Mouse (Mus musculus): ENCODE results near the gene Ptov1. TPM values are rescaled to one million over a fixed set of nuclear protein-coding genes. Genes with fewer than 3 reads are reported as not detected.

The Ptov1 gene
- total RNA-seq, 2 experiments from 2014 or later, result 251 to 269 TPM

DNA sequence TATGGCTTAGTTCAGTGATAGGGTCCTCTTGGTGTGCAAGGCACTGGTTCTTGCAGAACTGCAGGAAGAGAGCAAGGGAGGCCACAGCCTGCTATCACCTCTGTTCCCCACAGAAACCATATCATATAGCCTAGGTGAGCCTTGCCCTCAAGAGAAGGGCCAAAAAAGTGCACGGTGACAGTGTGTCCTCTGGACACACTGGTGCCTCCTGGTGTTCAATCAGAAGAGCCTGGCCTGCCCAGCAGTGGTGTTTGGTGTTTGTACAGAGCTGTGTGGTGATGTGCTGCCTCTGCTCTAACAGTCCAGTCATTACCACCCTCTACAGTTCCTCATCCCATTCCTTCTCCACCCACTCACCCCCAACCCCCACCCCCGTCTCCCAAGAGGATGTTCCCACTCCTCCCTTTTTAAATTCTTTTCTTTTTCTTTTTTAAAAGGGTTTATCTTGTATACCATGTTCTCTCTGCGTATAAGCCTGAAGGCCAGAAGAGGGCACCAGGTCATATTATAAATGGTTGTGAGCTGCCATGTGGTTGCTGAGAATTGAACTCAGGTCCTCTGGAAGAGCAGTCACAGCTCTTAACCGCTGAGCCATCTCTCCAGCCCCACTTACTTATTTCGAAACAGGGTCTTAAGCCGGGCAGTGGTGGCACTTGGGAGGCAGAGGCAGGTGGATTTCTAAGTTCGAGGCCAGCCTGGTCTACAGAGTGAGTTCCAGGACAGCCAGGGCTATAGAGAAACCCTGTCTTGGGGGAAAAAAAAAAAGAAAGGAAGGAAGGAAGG is 47.7 kb downstream of the Ptov1 start:
- intact Hi-C loops (cut with DNase I), result no loop called here
- DNase-seq (ENCODE audit: extremely low spot score in 1 of 2, low spot score in 2 of 2), result peak in 1 of 2 experiments; percentile 13

DNA sequence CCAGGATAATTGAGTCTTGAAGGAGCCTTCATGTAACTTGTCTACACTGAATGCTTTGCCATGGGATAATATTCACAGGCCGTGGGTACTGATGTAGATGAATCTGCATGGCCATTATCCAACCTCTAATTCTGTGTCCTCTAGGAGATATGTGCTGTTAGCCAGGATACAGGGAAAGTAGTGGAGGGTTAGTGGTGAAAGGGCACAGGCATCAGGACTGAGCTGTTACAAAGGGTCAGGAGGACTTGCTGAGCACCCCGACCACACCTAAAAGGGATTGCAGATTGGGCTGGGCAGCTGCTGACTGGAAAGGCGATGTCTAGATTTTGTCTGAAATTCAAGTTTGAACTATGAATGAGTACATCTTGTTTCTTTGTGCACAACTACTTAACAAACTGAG is 49.1 kb downstream of the Ptov1 start:
- peak in 1 of 2 experiments; percentile 2 for DNase-seq (ENCODE audit: extremely low spot score in 1 of 2, low spot score in 2 of 2)
- intact Hi-C loops (cut with DNase I), result no loop called here

DNA sequence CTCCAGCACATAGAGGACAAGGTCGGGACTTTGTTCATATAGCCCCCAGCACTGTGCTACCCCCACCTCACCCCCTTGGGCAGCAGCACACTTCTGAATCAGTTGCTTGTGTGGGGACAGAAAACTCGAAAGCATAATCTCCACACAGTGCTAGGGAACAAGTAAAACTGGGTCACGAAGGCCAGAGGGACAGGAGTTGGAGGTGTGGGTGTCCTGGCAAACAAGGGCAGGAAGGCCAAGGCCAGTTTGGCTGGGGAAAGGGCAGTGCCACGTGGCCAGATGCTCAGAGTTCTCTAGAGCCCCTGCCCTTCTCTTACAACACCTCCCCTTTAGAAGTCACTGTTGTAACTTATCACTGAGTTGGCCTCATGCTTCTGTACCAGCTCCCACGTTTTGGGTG is 49.7 kb downstream of the Ptov1 start:
- peak in 1 of 2 experiments; percentile 18 for DNase-seq (ENCODE audit: extremely low spot score in 1 of 2, low spot score in 2 of 2)
- intact Hi-C loops (cut with DNase I), result no loop called here

DNA sequence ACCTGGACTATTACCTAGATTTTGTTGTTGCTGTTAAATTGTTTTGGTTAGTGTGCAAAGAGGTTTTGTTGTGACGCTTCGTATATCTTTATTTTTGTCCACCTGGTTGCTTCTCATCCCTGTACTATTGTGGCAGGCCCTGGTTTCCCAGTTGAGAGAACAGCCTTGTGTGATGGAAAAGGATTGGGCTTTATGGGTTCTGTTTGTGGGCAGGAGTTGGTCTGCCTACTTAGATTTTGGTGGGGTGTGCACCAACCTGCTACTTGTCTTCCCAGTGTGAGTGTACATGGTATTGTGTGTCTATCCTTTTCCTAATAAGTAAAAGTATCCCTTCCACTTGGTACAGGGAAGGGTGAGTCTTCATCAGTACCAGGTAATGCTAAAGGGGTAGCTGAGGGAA is 50.2 kb downstream of the Ptov1 start:
- DNase-seq (ENCODE audit: extremely low spot score in 1 of 2, low spot score in 2 of 2), result peak in 1 of 2 experiments; percentile 4
- intact Hi-C loops (cut with DNase I), result no loop called here

DNA sequence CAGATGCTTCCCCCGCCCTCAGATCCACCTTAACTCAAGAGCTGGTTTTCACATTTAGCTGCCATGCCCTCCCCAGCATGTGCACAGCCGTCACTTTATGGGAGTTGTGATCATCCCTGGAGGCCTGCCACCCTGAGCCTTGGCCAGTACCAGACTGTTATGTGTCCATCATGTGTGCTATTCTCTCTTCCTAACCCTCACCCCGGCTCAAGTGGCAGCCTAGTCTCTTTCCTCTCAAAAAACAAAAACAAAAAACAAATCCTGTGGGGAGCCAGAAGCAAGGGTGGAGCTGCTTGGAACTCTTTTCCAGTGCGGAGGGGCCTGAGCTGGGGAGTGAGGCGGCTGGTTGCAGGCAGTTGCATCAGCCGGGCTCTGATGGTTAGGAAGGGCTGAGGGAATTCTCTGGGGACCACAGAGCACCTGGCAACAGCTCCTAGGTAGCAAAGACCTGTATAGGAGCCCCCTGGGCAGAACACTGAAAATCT is 50.8 kb downstream of the Ptov1 start:
- intact Hi-C loops (cut with DNase I), result no loop called here
- peak in 1 of 2 experiments; percentile 69 for DNase-seq (ENCODE audit: extremely low spot score in 1 of 2, low spot score in 2 of 2)

DNA sequence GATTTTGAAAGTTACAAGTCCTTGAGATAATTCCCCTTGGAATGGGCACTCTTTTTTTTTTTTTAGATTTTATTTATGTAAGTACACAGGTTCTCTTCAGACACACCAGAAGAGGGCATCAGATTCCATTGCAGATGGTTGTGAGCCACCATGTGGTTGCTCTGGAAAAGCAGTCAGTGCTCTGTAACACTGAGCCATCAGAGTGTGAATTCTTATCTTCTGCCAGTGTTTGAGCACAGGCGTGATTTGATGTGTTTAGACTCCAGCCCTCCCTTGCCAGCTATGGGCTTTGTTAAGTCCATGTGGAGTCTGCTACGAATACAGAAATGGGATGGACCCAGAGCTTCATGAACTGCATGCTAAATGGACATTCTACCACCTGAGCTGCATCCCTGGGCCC is 51.4 kb downstream of the Ptov1 start:
- peak in 1 of 2 experiments; percentile 20 for DNase-seq (ENCODE audit: extremely low spot score in 1 of 2, low spot score in 2 of 2)
- intact Hi-C loops (cut with DNase I), result no loop called here

DNA sequence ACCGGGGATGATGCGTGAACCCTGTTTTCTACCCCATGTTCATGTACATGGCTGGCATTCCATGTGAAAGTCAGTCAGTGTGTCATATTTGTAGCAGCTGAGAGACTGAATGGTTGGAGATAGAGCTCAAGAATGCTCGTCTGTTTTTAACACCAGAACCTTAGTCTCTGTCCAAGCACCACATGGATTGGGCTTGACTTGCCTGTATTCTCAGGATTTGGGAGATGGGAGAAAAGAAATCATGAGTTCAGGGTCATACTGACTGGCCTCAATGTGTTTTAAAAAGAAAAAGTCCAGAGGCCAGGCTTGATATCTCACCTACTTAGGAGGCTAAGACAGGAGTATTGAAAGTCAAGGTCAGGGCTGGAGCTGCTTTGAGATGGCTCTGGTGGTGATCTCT is 52.1 kb downstream of the Ptov1 start:
- intact Hi-C loops (cut with DNase I), result loop anchor here (2.0 kb wide), 1 partner anchor 73 kb away; no protein-coding TSS in a partner anchor
- DNase-seq (ENCODE audit: extremely low spot score in 1 of 2, low spot score in 2 of 2), result peak in 1 of 2 experiments; percentile 7

DNA sequence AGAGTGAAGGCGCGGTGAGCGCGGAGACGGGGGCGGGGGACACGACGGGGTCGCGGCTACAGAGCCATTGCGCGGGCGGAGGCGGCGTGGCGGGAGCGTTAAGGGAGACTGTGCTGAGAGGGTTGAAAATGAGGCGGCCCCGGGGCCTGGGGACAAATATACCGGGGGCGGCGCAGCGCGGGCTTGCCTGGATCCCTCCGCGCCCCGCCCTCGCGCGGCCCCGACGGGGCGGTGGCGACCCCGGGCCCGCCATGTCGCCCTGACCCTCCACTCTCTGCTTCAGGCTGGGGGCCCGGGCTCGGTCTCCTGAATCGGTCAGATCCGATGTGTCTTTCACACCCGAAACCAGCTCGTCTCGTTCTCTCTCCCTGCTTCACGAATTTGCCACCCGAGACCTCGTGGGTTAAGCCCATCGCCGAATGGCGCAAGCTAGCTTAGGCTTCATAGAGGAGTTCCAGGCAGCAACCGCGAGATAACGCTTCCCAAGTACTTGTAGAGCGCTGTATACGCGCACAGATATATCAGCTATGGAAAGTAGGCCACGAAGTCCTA is 53.0 kb downstream of the Ptov1 start, which contains the start of gene Atf5:
Gene Atf5 (minus strand): TSS at position 189 of the 552 bp plus-strand sequence.
- intact Hi-C loops (cut with DNase I), result loop anchor here (2.0 kb wide), 1 partner anchor 72 kb away; no protein-coding TSS in a partner anchor
- no peak for DNase-seq (ENCODE audit: extremely low spot score in 1 of 2, low spot score in 2 of 2)

DNA sequence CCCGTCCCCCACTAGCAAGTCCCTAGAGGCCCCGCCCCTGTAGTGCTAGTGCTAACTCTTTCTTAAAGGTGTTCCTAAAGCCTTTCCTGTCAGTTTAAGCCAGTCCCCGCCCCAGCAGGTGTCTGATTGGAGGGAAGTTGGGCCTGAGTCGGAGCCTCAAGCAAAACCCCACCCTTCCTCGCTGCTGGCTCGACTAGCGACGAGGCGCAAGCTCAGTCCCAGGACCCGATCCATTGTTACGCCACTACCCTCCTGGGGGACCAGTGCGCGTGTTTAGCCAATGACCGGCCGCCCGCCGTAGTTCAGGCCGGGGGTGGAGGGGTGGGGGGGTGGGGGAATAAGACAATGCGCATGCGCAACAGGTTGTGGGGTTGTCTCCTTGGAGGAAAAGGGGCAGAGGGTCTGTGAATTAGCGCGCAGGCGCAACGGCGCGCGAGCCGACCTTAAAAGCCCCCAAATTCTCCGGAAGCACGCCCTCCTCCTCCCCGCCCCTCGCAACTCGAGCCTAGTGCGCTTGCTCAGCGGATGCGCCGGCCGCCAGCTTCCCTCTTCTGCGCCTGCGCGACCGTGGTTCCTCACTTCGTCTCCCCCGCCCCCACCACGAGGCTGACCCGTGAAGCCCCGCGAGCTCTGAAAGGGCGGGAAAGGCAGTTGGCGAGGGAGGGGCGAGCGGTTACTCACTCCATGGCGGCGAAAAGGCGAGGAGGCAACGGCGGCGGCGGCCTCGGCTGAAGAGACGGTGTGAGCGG is 53.7 kb downstream of the Ptov1 start, which contains the start of the genes Nup62 and Il4i1:
Gene Nup62 (plus strand): TSS at position 368 of the 749 bp plus-strand sequence.
Gene Il4i1 (plus strand): TSS at position 667 of the 749 bp plus-strand sequence.
- intact Hi-C loops (cut with DNase I), result loop anchor here (2.0 kb wide), 1 partner anchor 71 kb away; no protein-coding TSS in a partner anchor

DNA sequence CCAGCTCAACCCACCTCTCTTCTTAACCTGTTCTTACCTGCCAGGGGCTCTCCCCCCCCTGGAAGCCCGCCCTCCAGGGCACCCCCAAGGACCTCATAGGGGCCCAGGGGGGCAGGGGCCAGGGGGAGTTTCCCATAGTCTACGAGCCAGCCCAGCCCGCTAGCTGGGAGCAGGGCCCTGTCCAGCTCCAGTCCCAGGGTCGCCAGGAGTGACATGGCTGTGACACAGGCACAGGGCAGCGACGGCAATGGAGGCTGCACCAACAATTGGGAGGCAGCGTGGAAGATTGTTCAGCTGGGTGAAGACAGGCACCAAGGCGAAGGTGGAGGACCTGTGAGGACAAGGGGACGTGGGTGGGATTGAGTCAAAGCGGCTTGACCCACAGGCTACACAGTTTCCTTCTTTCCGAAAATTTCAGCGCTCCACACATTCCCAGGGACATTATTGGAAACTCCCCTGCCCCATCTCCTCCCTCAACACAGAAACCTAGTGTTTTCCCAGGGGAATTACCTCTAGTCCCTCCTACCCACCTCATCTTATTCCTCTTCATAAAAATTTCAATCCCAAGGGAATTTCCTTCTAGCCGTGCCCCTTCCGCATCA is 54.5 kb downstream of the Ptov1 start:
- DNase-seq (ENCODE audit: extremely low spot score in 1 of 2, low spot score in 2 of 2), result peak in 1 of 2 experiments; percentile 49
- intact Hi-C loops (cut with DNase I), result no loop called here

More for the DNA sequence above, 53.7 kb downstream of the Ptov1 start, which contains the start of the genes Nup62 and Il4i1:
- peak; percentile 98 to 100 for DNase-seq (ENCODE audit: extremely low spot score in 1 of 2, low spot score in 2 of 2)

DNA sequence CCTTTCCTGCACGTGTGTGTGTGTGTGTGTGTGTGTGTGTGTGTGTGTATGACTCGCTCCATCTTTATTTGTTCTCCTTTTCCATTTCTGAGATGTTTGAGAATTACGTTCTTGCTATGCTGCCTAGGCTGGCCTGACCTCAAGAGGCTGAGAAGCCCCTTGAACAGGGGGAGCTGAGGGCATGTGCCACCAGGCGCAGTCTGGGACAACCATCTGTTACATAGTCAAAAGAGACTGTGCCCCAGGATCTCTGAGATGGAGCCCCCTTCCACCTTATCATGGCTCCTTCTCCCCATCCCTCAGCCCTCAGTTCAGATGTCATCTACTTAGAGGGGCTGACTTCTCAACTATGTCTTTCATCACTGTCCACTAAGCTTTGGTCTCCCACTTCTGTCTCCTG is 55.2 kb downstream of the Ptov1 start:
- peak in 1 of 2 experiments; percentile 11 for DNase-seq (ENCODE audit: extremely low spot score in 1 of 2, low spot score in 2 of 2)
- intact Hi-C loops (cut with DNase I), result no loop called here

DNA sequence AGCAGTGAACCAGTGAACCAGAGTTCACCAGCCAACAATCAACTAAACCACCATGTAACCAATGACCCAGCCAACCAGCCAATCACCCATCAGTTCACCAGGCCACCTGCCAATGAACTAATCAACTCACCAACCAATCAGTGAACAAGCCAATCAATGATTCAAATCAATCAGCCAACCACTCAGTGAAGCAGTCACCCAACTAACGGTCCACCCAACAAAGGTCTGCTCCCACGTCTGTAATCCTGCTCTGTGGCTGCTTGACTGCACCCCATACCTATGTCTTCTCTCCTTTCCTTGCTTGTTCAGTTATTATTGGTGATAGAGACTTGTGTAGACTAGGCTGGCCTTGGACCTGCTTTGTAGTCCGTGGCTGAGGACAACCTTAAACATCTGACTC is 55.6 kb downstream of the Ptov1 start:
- intact Hi-C loops (cut with DNase I), result no loop called here
- peak in 1 of 2 experiments; percentile 11 for DNase-seq (ENCODE audit: extremely low spot score in 1 of 2, low spot score in 2 of 2)

Small RNA genes lying within 50 kb of the gene (microRNA-seq; reads per million reads assigned to microRNA genes)
- gene Mir707, result not detected

Other genes with a start within 250 kb of the Ptov1 start
- 1 to 10 TPM; 9.1 to 9.7 TPM for gene Myh14, start 198.9 kb downstream of the Ptov1 start, total RNA-seq (2021)
- not detected for gene Izumo2, start 161.0 kb downstream of the Ptov1 start, total RNA-seq (2021)
- gene Vrk3, start 121.4 kb downstream of the Ptov1 start, total RNA-seq (2021), result 10 to 100 TPM; 24.5 to 30.8 TPM
- under 1 TPM; 0.79 to 0.81 TPM for gene Zfp473, start 118.7 kb downstream of the Ptov1 start, total RNA-seq (2021)
- gene Nup62, start 53.7 kb downstream of the Ptov1 start, total RNA-seq (2021), result 10 to 100 TPM; 39.8 to 42.9 TPM
- gene Il4i1, start 53.4 kb downstream of the Ptov1 start, total RNA-seq (2021), result 1 to 10 TPM; 1.1 to 2.7 TPM
- gene Atf5, start 53.1 kb downstream of the Ptov1 start, total RNA-seq (2021), result 10 to 100 TPM; 23.6 to 24.1 TPM
- 10 to 100 TPM; 69.6 to 74.9 TPM for gene Akt1s1, start 20.8 kb downstream of the Ptov1 start, total RNA-seq (2021)
- gene Tbc1d17, start 20.7 kb downstream of the Ptov1 start, total RNA-seq (2021), result 10 to 100 TPM; 43.2 to 61.0 TPM
- 10 to 100 TPM; 28.1 to 31.1 TPM for gene Pnkp, start 12.6 kb downstream of the Ptov1 start, total RNA-seq (2021)
- 100 to 1,000 TPM in 1 of 2 experiments, 10 to 100 TPM in 1; 98.0 to 110 TPM for gene Med25, start 22.9 kb upstream of the Ptov1 start, total RNA-seq (2021)
- gene Fuz, start 26.3 kb upstream of the Ptov1 start, total RNA-seq (2021), result 10 to 100 TPM; 17.8 to 19.0 TPM
- gene Ap2a1, start 59.7 kb upstream of the Ptov1 start, total RNA-seq (2021), result 100 to 1,000 TPM; 356 to 358 TPM
- gene Tsks, start 73.4 kb upstream of the Ptov1 start, total RNA-seq (2021), result 1 to 10 TPM; 1.0 to 1.7 TPM
- gene Cpt1c, start 105.1 kb upstream of the Ptov1 start, total RNA-seq (2021), result 10 to 100 TPM; 93.4 to 95.5 TPM
- 100 to 1,000 TPM; 253 to 257 TPM for gene Prmt1, start 116.8 kb upstream of the Ptov1 start, total RNA-seq (2021)
- gene Irf3, start 127.9 kb upstream of the Ptov1 start, total RNA-seq (2021), result 10 to 100 TPM; 25.5 to 32.2 TPM
- 1 to 10 TPM; 3.8 to 5.1 TPM for gene Bcl2l12, start 128.9 kb upstream of the Ptov1 start, total RNA-seq (2021)
- 100 to 1,000 TPM; 156 to 160 TPM for gene Scaf1, start 146.6 kb upstream of the Ptov1 start, total RNA-seq (2021)
- 1 to 10 TPM; 8.7 to 9.6 TPM for gene Rras, start 148.2 kb upstream of the Ptov1 start, total RNA-seq (2021)
- gene Prr12, start 183.1 kb upstream of the Ptov1 start, total RNA-seq (2021), result 10 to 100 TPM; 67.4 to 68.0 TPM
- 10 to 100 TPM; 50.1 to 52.3 TPM for gene Nosip, start 192.6 kb upstream of the Ptov1 start, total RNA-seq (2021)
- gene Prrg2, start 192.9 kb upstream of the Ptov1 start, total RNA-seq (2021), result 1 to 10 TPM; 5.3 to 9.0 TPM
- 1 to 10 TPM; 6.4 to 7.5 TPM for gene Rcn3, start 222.4 kb upstream of the Ptov1 start, total RNA-seq (2021)
- 10 to 100 TPM; 16.5 to 18.7 TPM for gene Fcgrt, start 234.1 kb upstream of the Ptov1 start, total RNA-seq (2021)